9 mouse cellular contexts compared by ENCODE assay signal in genomic region chr7:35754886-35755168, GRCm38 (mm10). TPM values are rescaled to one million over a fixed set of nuclear protein-coding genes. Genes with fewer than 3 reads are reported as not detected.
DNase-seq lines count a peak whose midpoint lies in the region; ATAC-seq and TF ChIP-seq lines count a peak whose summit lies in the region.
"Had no signal": no experiment of that assay in that cellular context is flagged by ENCODE, and none has a peak within 500 bp of the region (broad histone marks: within the 10 kb centered on the region; RNA-seq: fewer than 3 reads in every experiment).

No protein-coding gene starts in this region.

- no peaks in the 10 kb centered on the region for H3K27me3 ChIP-seq in embryonic facial prominence, embryonic 14.5 days (replicated peaks; ENCODE audit: control insufficient read depth, insufficient read depth, low read length)
- H3K27me3 ChIP-seq in intestine, embryonic 14.5 days (replicated peaks; ENCODE audit: control insufficient read depth, insufficient read depth, low read length) = no peaks in the 10 kb centered on the region
- no peaks in the 10 kb centered on the region for H3K27me3 ChIP-seq in myocyte (ENCODE audit: control insufficient read depth, insufficient read depth, insufficient read length)

- H3K4me3 ChIP-seq in left cerebral cortex, adult 2 months = peak overlapping the region; percentile 69
- peak overlapping the region; percentile 96 for H3K4me3 ChIP-seq in embryonic facial prominence, embryonic 14.5 days (ENCODE audit: low read depth, low read length)
- peak overlapping the region; percentile 64 for H3K4me3 ChIP-seq in intestine, embryonic 14.5 days (ENCODE audit: low read depth, low read length)
- peak overlapping the region; percentile 46 for H3K4me3 ChIP-seq in myocyte

- intact Hi-C loops in left cerebral cortex, adult 2 months (cut with DNase I) = loop anchor here (5.0 kb wide), 2 partner anchors 68 to 103 kb away; no protein-coding TSS in a partner anchor
- intact Hi-C loops in left cerebral cortex, postnatal 4 days (cut with DNase I) = loop anchor here (5.0 kb wide), 1 partner anchor 83 kb away; no protein-coding TSS in a partner anchor
- intact Hi-C loops in left cerebral cortex, postnatal 14 days (cut with DNase I) = loop anchor here (5.0 kb wide), 1 partner anchor 103 kb away; no protein-coding TSS in a partner anchor

- WGBS in embryonic facial prominence, embryonic 14.5 days = 66% methylated on average over 4 of the region's 4 CpGs
- WGBS in intestine, embryonic 14.5 days = 69% methylated on average over 4 of the region's 4 CpGs

- peaks cover 16% of the 10 kb centered on the region for H3K36me3 ChIP-seq in embryonic facial prominence, embryonic 14.5 days (ENCODE audit: control insufficient read depth, insufficient read depth, low read length)
- H3K36me3 ChIP-seq in intestine, embryonic 14.5 days (ENCODE audit: control insufficient read depth, insufficient read depth, low read length) = peaks cover 3% of the 10 kb centered on the region; the same call in 1 of the 2 replicates
- no peaks in the 10 kb centered on the region for H3K36me3 ChIP-seq in myocyte (ENCODE audit: control insufficient read depth, insufficient read depth)

- peak overlapping the region; percentile 83 for H3K27ac ChIP-seq in left cerebral cortex, adult 2 months
- H3K27ac ChIP-seq in embryonic facial prominence, embryonic 14.5 days (replicated peaks; ENCODE audit: low read depth, low read length) = peak overlapping the region; percentile 75
- peak overlapping the region; percentile 43; the same call in 1 of the 2 replicates for H3K27ac ChIP-seq in intestine, embryonic 14.5 days (ENCODE audit: low read depth)
- H3K27ac ChIP-seq: macrophage had no signal

- no peak overlapping the region for H3ac ChIP-seq in myocyte (ENCODE audit: control insufficient read depth, insufficient read length)

- no peaks in the 10 kb centered on the region for H3K79me2 ChIP-seq in myocyte (ENCODE audit: control insufficient read depth, insufficient read depth)

- no peak for ATAC-seq in embryonic facial prominence, embryonic 14.5 days (ENCODE audit: low read depth)
- no peak for ATAC-seq in intestine, embryonic 14.5 days (replicated peaks; ENCODE audit: low FRiP score, low TSS enrichment, low read depth)

- peak overlapping the region; percentile 96 for H3K4me2 ChIP-seq in embryonic facial prominence, embryonic 14.5 days (ENCODE audit: low read depth, low read length)
- H3K4me2 ChIP-seq in intestine, embryonic 14.5 days (ENCODE audit: low read length) = peak overlapping the region; percentile 97
- H3K4me2 ChIP-seq in myocyte (ENCODE audit: low read depth) = peak overlapping the region; percentile 72

- H3K9me3 ChIP-seq in embryonic facial prominence, embryonic 14.5 days (ENCODE audit: control insufficient read depth, low read length) = no peaks in the 10 kb centered on the region
- H3K9me3 ChIP-seq in intestine, embryonic 14.5 days (ENCODE audit: control insufficient read depth, low read length) = no peaks in the 10 kb centered on the region

- DNase-seq in left cerebral cortex, adult 2 months (ENCODE audit: extremely low spot score in 1 of 2, low spot score in 2 of 2) = no peak
- no peak for DNase-seq in left cerebral cortex, postnatal 4 days
- no peak for DNase-seq in embryonic facial prominence, embryonic 14.5 days (ENCODE audit: low spot score)
- peak; percentile 58 for DNase-seq in intestine, embryonic 14.5 days (ENCODE audit: low spot score)
- DNase-seq in left cerebral cortex, postnatal 14 days (ENCODE audit: low spot score in 2 of 2) = no peak
- no peak for DNase-seq in layer of hippocampus, adult 9-11 months
- no peak for DNase-seq in cerebellum, postnatal 25 days

- peaks cover 9% of the 10 kb centered on the region; the same call in 1 of the 2 replicates for H3K4me1 ChIP-seq in embryonic facial prominence, embryonic 14.5 days (ENCODE audit: control insufficient read depth, insufficient read depth, low read length)
- peaks cover 9% of the 10 kb centered on the region for H3K4me1 ChIP-seq in intestine, embryonic 14.5 days (replicated peaks; ENCODE audit: control insufficient read depth, insufficient read depth, low read length)

- no peak for TF ChIP-seq CTCF in left cerebral cortex, adult 2 months (IDR thresholded peaks at IDR 0.05)

- TF ChIP-seq POLR2A in myocyte (IDR thresholded peaks at IDR 0.05; ENCODE audit: insufficient read length, low read depth) = no peak

- peak overlapping the region; percentile 78 for H3K9ac ChIP-seq in embryonic facial prominence, embryonic 14.5 days (ENCODE audit: low read depth, low read length)
- H3K9ac ChIP-seq in intestine, embryonic 14.5 days (ENCODE audit: low read length) = peak overlapping the region; percentile 53

TF ChIP-seq in myocyte, 11 proteins besides CTCF, POLR2A, EP300 and RAD21:
- no peak for TF ChIP-seq TCF12 (IDR thresholded peaks at IDR 0.05; ENCODE audit: insufficient read depth, poor library complexity, severe bottlenecking)
- no peak for TF ChIP-seq TCF3 (IDR thresholded peaks at IDR 0.05; ENCODE audit: insufficient read length, low read depth)
TF ChIP-seq in myocyte: peak in this region for 0.

RNA-seq across cellular contexts. Expression of gene Dpy19l3, which starts 0.6 kb away (rescaled TPM):
- total RNA-seq in left cerebral cortex, adult 2 months (2021) = 10 to 100 TPM; 65.4 to 90.4 TPM
- 10 to 100 TPM; 61.0 to 65.0 TPM for total RNA-seq in left cerebral cortex, postnatal 4 days (2021)
- 34.9 and 38.9 TPM in 2 replicates for polyA plus RNA-seq in embryonic facial prominence, embryonic 14.5 days (2014; fragmentation: Nextera tagmentation; extraction: Ambion mirVana)
- polyA plus RNA-seq in intestine, embryonic 14.5 days (2014; fragmentation: Nextera tagmentation; extraction: Ambion mirVana) = 22.2 and 28.1 TPM in 2 replicates
- 7.8 TPM for polyA plus RNA-seq in myocyte (2012; fragmentation: generic; extraction: Trizol)
- total RNA-seq in left cerebral cortex, postnatal 14 days (2021) = 10 to 100 TPM; 58.7 to 61.6 TPM

RNA-seq across cellular contexts. Expression of gene Zfp507, which starts 48.0 kb away (rescaled TPM):
- 10 to 100 TPM; 29.9 to 32.2 TPM for total RNA-seq in left cerebral cortex, adult 2 months (2021)
- 10 to 100 TPM; 34.3 to 36.5 TPM for total RNA-seq in left cerebral cortex, postnatal 4 days (2021)
- 17.8 TPM in 2 replicates for polyA plus RNA-seq in embryonic facial prominence, embryonic 14.5 days (2014; fragmentation: Nextera tagmentation; extraction: Ambion mirVana)
- polyA plus RNA-seq in intestine, embryonic 14.5 days (2014; fragmentation: Nextera tagmentation; extraction: Ambion mirVana) = 15.8 and 16.5 TPM in 2 replicates
- 7.0 TPM for polyA plus RNA-seq in myocyte (2012; fragmentation: generic; extraction: Trizol)
- total RNA-seq in left cerebral cortex, postnatal 14 days (2021) = 10 to 100 TPM; 25.2 to 27.1 TPM

Comparison
In these comparisons a context has a peak if more than half of its experiments do, and no peak if none do; other contexts are left out.
1. H3K4me3 ChIP-seq: peak in every context shown above with its lines; median percentile 96 in embryonic facial prominence, embryonic 14.5 days; 69 in left cerebral cortex, adult 2 months; 64 in intestine, embryonic 14.5 days; 46 in myocyte.